Mouse (Mus musculus) kidney, adult 2 months (tissue): ENCODE data around the gene Rnf10.

Experiments used
- CTCF ChIP-seq: fragments of 200-500 bp; conservative IDR thresholded peaks from 2 replicates; pipeline ENCODE4 v1.5.1; 2011; ENCODE audit warnings: low read depth, mild to moderate bottlenecking, control low read depth, low read length, moderate library complexity, mixed read lengths; ENCODE audit not compliant: insufficient read depth, insufficient read length
- POLR2A ChIP-seq: fragments of 200-500 bp; IDR thresholded peaks from one replicate; pipeline ENCODE4 v1.6.1; 2011; ENCODE audit warnings: low read depth, low read length, control low read depth

DNA sequence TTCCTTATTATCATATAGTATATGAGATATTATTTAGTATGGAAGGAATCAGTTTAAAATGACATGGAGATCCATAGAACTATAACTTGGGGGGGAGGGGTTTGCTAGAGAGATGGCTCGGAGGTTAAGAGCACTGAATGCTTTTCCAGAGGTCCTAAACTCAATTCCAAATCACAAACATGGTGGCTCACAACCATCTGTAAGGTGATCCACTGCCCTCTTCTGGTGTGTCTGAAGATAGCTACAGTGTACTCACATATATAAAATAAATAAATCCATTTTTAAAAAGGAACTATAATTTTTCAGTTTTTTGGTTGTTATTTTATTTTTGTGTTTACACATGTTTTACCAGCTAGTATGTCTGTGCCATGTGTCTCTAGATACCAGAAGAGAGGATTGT is 1.7 kb upstream of the Rnf10 start:
- TF ChIP-seq CTCF (no peak), POLR2A (no peak)
